Mouse (Mus musculus): ENCODE measurements around the gene Gm4353.

- TF ChIP-seq GATA1 (IDR thresholded peaks at IDR 0.05; ENCODE audit: borderline replicate concordance, low read length) (no peak), FLI1 (IDR thresholded peaks at IDR 0.05; ENCODE audit: low read length) (no peak)
These were observed 43.9 kb upstream of the Gm4353 start for GRCm38 (mm10) chr7:116128286-116128685.

All from megakaryocyte, embryonic 14.5 days (primary cell).